Mouse (Mus musculus): ENCODE data around the gene Tmem150b.

Tmem150b gene

DNA sequence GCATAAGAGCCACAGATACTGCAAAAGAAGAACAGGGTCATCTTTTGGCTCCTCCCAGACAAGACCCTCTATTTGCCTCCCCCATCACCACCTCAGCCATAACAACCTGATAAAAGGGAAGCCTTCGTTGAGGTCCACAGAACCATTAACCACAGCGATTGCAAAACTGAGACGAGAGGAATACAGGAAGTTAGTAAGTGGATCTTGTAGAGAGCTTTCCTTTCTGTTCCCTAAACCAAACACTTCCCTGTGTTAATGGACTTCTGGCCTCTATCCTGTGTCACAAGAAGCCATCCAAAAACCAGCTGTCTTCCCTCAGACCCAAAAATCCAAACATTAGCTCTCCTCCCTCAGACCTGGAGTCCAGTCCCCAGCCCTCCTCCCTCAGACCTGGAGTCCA lies 690 bp downstream of the Tmem150b start:
- DNase-seq: no peak

- peak; percentile 38 for DNase-seq
Measured at GRCm38 (mm10) chr7:4723508-4723907, 1.5 kb downstream of the Tmem150b start.

DNA sequence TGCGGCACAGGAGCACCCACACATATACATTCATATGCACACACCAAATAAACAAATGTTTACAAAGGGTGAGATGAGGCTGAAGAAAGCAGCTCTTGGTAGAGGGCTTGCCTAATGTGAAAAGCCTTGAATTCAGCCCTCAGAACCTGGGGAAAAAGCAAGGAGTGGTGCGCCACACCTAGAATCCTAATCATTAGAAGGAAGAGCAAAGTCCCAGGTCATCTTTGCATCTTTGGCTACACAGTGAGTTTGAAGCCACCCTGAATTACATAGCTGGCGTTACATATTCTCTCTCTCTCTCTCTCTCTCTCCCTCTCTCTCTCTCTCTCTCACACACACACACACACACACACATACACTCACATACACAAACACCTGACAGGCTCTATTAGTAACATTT lies 5.8 kb downstream of the Tmem150b start:
- DNase-seq: no peak

GRCm38 (mm10) chr7:4716955-4717354 lies 8.1 kb downstream of the Tmem150b start:
- no peak for DNase-seq

GRCm38 (mm10) chr7:4712594-4712993 lies 12.5 kb downstream of the Tmem150b start:
- DNase-seq: no peak

GRCm38 (mm10) chr7:4705098-4705497 lies 20.0 kb downstream of the Tmem150b start:
- peak; percentile 58 for DNase-seq

DNA sequence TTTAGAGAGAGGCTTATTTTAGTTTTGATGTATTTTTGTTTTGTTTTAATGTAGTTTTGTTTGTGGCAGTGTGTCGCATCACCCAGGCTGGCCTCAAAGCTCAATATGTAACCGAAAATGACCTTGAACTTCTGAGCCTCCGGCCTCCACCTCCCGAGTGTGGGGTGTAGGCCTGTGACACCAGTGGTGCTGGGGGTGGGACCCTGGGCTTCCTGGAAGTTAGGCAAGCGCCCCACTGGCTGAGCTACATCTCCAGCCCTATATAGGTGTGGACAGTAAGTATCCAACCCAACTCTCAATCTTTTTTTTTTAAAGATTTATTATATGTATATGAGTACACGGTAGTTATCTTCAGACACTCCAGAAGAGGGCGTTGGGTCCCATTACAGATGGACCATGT lies 21.9 kb downstream of the Tmem150b start:
- no peak for DNase-seq

- DNase-seq: peak; percentile 18
Measured at GRCm38 (mm10) chr7:4702334-4702733, 22.7 kb downstream of the Tmem150b start.

DNA sequence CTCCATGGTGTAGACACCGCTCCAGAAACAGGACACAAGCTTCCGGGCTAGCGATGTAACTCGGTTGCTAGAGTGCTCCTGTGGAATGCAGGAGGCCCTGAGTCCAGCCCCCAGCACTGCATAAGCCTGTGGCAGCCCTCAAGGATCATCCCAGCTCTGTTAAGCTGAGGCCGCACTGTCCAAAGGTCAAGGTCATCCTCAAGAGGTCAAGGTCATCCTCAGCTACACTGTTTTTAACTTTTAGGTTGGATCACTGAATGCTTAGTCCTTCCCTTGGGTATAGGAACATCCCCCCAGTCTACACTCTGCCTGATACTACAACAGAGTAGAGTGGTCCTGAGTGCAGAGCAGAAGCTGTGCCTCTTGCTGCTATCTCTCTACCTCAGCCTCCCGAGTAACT lies 32.0 kb downstream of the Tmem150b start:
- no peak for DNase-seq

DNA sequence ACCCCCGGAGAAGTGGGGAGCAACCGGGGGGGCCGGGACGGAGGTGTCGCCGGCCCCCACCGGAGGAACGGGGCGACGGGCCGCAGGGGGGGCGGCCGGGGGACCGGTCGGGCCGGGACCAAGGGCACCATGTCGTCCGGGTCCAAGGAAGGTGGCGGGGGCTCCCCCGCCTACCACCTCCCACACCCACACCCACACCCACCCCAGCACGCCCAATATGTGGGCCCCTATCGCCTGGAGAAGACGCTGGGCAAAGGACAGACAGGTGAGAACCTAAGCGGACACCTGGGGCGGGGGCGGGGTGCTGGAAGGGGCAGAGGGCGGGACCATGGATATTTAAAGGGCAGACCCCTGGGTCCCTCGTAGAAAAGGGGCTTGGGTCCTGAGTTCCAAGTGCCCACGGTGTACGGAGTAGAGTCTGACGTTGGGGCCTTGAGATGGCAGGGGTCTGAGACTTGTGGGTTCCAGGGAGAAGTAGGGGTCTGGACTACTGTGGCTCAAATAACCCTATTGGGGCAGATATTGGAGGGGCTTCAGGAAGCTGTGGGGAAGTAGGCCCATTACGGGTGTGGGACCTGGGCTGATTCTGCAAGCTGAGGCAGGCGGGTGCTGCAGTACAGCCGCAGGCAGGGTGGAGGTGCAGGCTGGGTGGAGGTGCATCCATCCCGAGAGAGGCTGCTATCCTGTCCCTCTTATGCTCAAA lies 33.9 kb downstream of the Tmem150b start:
- no peak for DNase-seq

DNA sequence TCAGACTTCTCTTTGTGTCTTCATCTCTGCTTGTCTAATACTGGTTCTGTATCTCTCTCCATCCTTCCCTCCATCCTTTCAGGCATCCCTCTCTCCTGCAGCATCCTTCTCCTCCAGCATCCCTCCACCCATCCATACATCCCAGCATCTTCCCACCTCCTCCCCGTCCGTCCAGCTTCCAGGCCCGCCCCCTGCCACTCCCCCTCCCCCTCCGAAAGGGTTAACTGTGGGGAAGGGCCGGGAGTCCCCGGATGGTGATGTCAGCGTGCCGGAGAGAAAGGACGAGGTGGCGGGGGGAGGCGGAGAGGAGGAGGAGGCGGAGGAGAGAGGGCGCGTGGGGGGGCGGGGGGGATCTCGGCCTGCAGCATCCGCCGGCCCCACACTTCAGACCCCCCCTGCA lies 34.7 kb downstream of the Tmem150b start, which contains the start of gene Brsk1:
Brsk1 (plus strand) TSS at position 218 of the 400 bp plus-strand sequence.
- DNase-seq: peak; percentile 87

DNA sequence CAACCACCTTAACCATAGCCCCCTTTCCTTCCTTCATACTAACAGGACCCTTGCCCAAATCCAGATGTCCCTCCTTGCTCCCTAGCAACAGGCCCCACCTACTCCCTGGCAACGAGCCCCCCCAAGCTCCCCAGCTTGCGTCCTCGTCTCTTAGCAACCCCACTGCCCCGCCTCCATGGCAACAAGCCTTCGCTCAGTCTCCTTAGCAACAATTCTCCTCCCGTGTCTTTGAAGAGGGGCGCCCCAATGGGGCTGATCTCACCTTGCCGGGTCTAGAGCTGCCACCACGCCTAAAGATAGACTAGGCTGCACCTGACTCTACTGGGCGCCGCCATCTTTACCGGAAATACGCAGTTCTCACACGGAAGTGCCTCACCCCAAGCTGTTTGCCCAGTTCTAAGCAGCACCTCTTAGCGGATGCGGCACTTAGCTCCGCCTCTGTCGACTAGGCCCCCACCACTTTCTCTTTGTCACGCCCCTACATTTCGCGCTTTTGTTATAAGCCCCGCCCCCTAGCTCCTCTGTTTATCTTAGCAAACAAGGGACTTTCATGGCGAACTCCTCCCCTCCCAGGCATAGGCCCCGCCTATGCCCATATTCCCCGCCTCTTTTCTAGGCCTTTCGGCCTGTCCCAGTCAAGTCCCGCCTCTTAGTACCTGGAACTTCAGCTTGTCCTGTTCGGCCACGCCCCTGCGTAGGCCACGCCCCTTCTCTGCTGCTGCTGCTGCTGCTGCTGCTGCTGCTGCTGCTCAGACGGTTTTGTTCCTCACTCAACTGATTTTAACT lies 40.2 kb downstream of the Tmem150b start, which contains the start of gene Hspbp1:
Hspbp1 (minus strand) TSS at position 437 of the 786 bp plus-strand sequence.
- peak; percentile 99 for DNase-seq

GRCm38 (mm10) chr7:4684203-4684602 lies 40.8 kb downstream of the Tmem150b start:
- DNase-seq: no peak

DNA sequence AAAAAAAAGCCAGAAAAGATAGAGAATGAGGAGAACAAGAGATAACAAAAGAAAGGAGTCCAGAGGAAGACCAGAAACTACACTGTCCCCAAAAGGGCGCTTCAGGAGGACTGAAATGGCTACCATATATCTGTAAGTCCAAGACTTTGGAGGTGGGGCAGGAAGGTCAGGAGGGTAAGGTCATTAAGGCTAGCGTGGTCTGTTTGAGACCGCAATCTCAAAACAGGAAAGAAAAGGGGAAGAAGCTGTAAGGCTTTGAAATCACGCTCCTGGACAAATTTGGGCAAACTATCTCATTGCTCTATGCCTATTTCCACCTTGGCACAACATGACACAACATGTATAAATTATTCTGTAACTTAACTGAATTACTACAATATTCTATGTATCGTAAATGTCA lies 41.7 kb downstream of the Tmem150b start:
- DNase-seq: no peak

DNA sequence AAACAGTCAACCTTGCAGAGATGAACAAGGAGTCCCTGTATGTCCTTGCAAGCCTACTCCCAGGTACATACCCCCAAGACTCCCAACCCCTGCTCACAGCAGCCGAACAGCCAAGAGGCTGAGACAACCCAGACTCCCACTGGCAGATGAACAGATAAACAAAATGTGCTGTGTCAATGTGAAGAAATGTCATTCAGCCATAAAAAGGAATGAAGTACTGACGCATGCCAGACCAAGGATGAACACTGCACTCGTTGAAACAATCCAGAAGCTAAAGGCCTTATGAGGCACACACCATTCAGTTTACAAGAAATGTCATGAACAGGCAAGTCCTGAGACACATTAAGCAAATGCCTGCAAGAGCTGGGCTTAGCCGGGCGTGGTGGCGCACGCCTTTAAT lies 49.8 kb downstream of the Tmem150b start:
- no peak for DNase-seq

DNA sequence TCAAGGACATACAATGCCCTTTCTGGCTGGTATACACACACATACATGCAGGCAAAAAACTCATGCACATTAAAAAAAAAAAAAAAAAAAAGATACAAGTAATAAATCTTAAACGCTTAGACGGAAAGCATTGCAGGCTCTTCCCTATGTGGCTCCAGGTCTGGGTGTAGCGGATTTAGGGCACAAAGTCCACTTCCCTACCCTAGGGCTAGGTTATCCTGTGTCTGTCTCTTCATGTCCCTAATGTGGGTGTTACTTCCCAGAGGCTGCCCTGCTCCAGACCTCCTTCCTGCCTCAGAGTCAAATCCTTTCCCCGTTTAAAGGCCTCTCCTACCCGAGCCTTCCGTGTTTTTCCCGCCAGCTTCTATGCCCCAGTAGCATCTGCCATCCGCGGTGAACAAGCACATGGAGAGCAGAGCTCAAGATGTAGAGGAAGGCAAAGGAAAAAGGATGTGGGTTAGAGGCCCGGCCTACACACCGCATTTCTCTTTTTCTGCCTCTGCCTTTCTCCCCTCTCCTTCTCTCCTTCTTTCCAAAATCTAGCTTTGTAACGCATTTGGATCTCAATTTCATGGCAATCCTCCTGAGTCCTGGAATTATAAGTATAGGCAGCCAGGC lies 50.8 kb downstream of the Tmem150b start:
- DNase-seq: no peak

DNA sequence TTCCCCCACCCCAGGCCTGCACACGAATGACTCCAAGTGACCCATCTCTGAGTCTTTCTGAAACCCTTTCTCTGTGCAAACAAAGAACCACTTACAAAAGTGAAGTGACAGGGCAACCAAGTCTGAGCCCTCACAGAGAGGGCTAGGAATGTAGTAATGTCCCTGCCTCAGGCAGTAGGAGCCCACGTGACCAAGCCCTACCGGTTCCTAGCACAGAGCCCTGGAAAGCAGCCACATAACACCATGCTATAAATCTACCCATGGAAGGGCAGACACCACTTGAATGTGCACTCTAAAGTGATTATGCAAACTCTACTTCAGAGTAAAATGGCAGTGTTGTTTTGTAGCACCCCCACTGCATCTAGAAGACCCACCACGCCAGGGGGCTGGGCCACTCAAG lies 53.1 kb downstream of the Tmem150b start:
- DNase-seq: peak; percentile 32

DNA sequence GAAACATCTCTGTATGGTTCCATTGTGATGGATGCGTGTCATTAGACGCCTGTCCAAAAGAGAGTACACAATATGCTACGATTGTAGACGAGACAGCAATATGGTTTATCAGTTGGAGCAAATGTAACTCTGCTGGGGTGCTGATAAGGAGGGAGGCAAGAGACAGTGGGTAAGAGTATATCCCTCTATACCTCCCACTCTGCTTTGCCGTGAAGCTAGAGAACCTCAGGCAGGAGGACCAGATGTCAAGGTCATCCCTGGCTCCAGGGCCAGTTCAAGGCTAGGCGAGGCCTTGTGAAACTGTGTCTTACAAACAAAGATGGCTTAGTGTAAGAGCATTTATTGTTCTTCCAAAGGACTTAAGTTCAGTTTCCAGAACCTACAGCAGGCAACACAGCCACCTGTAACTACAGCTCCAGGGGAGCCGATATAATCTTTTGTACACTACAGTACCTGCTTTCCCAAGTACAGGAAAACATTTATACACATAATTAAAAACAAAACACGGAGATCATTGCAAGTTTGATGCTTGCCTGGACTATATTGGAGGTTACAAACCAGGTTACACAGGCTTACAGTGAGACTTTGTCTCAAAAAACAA lies 54.3 kb downstream of the Tmem150b start:
- no peak for DNase-seq

- DNase-seq: no peak
Measured at GRCm38 (mm10) chr7:4669156-4669555, 55.9 kb downstream of the Tmem150b start.

DNA sequence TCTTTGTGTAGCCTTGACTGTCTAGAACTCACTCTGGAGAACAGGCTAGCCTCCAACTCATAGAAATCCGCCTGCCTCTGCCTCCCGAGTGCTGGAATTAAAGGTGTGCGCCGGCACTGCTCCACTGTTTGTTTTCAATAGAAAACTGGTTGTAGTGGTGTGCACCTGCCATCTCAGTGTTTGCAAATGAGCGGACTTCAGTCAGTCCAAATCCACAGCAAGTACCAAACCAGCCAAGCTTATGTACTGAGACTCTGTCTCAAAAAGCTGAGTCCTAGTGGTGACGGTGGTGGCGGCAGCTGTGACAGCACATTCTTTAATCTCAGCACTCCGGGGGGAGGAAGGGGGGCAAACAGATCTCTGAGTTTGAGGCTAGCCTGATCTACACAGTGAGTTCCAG lies 56.5 kb downstream of the Tmem150b start:
- no peak for DNase-seq

DNA sequence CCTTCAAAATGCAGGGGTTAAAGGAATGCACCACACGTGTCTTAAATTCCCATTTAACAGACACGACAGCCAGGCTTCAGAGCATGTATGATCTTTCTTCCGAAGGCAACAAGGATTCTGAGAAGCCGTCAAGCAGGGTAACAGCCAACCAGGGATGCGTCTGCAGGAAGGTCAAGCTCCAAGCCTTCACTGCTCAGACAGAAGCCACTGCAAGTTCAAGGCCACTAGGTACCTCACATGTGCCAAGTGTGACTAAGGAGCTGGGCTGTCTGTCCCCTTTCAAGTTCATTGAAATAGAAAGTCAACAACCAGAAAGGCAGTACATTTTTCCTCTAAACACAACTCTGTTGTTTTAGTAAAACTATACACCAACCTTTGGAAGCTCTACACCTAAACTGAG lies 58.2 kb downstream of the Tmem150b start:
- no peak for DNase-seq

GRCm38 (mm10) chr7:4663742-4664141 lies 61.3 kb downstream of the Tmem150b start:
- DNase-seq: no peak

DNA sequence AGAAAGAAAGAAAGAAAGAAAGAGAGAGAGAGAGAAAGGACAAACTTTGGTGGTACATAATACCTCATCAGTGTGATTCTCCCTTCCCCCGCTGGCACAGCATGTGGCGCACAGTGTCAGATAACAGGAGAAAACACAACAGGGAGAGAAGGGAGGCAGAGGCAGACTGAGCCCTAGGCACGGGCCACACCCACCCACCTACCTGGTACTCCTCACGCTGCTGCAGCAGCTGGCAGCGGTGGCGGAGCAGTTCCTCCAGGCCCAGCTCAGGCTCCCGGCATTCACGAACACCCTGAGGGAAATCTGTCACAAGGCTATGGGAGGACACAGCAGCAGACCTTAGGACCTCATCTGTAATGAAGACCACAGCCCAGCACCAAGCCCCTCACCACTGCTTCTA lies 61.9 kb downstream of the Tmem150b start:
- no peak for DNase-seq
